Mouse (Mus musculus) ovary, postnatal 36 days (tissue): ENCODE data around the gene Cfap43.
"Not testable (repeated sequence)": the region's sequence is repeated elsewhere in the genome, so short reads cannot be mapped to it uniquely, and the experiment has no call there.

Experiments
- DNase-seq: peaks from one replicate; pipeline ENCODE4 v3.0.0; 2022; ENCODE audit warnings: low spot score, mixed read lengths

Cfap43 gene

GRCm38 (mm10) chr19:47853053-47853452 is 66.0 kb downstream of the Cfap43 start:
- DNase-seq: no peak

- DNase-seq: not testable (repeated sequence)
Observed at GRCm38 (mm10) chr19:47852131-47852530, 67.0 kb downstream of the Cfap43 start.

GRCm38 (mm10) chr19:47849735-47850134 is 69.4 kb downstream of the Cfap43 start:
- no peak for DNase-seq

- DNase-seq: not testable (repeated sequence)
Observed at GRCm38 (mm10) chr19:47841234-47841633, 77.9 kb downstream of the Cfap43 start.

GRCm38 (mm10) chr19:47837527-47837901 is 81.6 kb downstream of the Cfap43 start:
- no peak for DNase-seq

GRCm38 (mm10) chr19:47836701-47837526 is 82.2 kb downstream of the Cfap43 start:
- DNase-seq: peak; percentile 60

GRCm38 (mm10) chr19:47835776-47836175 is 83.3 kb downstream of the Cfap43 start:
- DNase-seq: no peak

- no peak for DNase-seq
Observed at GRCm38 (mm10) chr19:47834614-47835013, 84.5 kb downstream of the Cfap43 start.

GRCm38 (mm10) chr19:47832316-47832715 is 86.8 kb downstream of the Cfap43 start:
- no peak for DNase-seq

- no peak for DNase-seq
Observed at GRCm38 (mm10) chr19:47831111-47831510, 88.0 kb downstream of the Cfap43 start.

- DNase-seq: no peak
Observed at GRCm38 (mm10) chr19:47829913-47830450, 89.1 kb downstream of the Cfap43 start.

GRCm38 (mm10) chr19:47824026-47824425 is 95.1 kb downstream of the Cfap43 start:
- DNase-seq: no peak

GRCm38 (mm10) chr19:47822143-47822796 is 96.8 kb downstream of the Cfap43 start:
- DNase-seq: no peak

GRCm38 (mm10) chr19:47821494-47821872 is 97.6 kb downstream of the Cfap43 start:
- DNase-seq: no peak

GRCm38 (mm10) chr19:47820832-47821493 is 98.1 kb downstream of the Cfap43 start:
- DNase-seq: peak; percentile 63

GRCm38 (mm10) chr19:47817692-47818091 is 101.4 kb downstream of the Cfap43 start:
- no peak for DNase-seq

GRCm38 (mm10) chr19:47814721-47815120 is 104.4 kb downstream of the Cfap43 start:
- no peak for DNase-seq

GRCm38 (mm10) chr19:47812091-47812490 is 107.0 kb downstream of the Cfap43 start:
- DNase-seq: no peak

GRCm38 (mm10) chr19:47798583-47798982 is 120.5 kb downstream of the Cfap43 start:
- DNase-seq: no peak

- DNase-seq: no peak
Observed at GRCm38 (mm10) chr19:47796699-47797098, 122.4 kb downstream of the Cfap43 start.

- peak; percentile 59 for DNase-seq
Observed at GRCm38 (mm10) chr19:47795009-47795728, 123.9 kb downstream of the Cfap43 start.

GRCm38 (mm10) chr19:47794331-47794730 is 124.8 kb downstream of the Cfap43 start:
- no peak for DNase-seq
